Mouse (Mus musculus) natural killer cell, adult 2 months (primary cell): Measurements from ENCODE around the gene Ptger1.
A peak's percentile ranks its signal among the peaks of the same experiment; 100 is the strongest.

Source experiments
- DNase-seq, 2 experiments: peaks; one replicate each; pipeline ENCODE4 v3.0.0; 2022; ENCODE audit warnings: low spot score in 2 of 2

Gene Ptger1

DNA sequence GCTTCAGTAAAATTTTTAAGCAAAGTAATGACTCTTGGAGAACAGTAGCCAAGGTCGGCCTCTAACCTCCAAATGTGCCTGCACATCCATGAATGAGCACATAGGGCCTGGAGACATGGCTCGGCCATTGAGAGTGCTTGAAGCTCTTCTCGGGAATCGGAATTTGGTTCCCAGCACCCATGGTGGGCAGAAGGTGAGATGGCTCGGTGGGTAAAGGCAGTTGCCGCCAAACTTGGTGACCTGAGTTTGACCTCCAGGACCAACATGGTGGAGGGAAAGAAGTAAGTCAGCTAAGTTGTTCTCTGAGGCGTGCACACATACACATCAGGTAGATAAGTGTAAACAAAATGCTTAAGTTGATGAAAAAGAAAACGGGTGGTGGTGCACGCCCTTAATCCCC, 10.4 kb upstream of the Ptger1 start:
- no peak for DNase-seq

DNA sequence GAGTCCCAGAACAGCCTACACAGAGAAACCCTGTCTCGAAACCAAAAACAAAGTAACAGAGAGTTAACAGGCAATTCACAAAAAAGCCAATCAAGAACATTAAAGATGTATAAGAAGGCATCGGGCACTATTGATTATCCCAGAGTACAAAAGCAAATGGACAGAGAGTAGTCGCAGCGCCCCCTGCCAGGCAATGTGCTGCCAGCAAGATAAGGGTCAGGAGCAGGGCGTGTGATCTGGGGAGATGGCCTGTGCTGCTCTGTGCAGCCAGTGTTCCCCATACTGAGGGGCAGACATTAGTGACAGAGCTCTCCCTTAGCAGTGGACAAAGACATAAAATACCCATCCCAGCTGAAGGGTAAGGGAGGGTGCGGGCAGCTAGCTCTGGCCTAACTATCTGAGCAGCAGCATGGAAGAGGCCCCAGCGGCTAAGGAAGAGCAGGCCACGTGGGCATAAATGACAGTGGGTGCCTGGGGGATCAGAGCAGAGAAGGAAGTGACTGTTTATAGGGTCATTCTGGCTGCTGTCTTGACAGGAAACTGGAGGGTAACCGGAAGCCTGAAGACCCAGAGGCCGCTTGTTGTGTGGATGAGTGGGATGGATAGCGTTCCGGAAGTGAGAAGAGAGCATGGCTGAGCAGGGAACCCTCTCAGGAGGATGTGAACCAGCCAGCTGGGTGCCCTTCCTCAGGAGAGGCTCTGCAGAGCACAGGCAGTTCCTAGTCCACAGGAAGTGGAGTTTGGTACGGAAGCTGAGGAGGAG, 9.8 kb upstream of the Ptger1 start:
- DNase-seq: no peak

DNA sequence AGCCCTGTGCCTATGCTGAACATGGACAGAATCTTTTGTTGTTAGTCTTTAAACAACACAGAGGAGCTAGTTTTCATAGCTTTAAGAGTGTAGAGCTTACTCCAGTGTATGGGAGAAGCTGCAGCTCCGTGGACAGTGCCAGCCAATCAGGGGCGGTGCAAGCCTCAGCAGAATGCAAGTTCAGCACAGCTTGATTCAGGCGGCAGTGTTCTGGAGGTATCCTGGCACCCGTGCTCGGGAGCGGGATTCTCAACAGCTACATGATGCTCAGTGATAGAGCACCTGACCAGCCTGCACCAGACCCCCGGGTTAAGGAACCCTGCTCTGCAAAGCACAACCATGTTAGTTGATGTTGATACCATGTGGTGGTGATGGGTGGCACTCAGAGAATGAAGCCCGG, 5.9 kb upstream of the Ptger1 start:
- DNase-seq: no peak

DNA sequence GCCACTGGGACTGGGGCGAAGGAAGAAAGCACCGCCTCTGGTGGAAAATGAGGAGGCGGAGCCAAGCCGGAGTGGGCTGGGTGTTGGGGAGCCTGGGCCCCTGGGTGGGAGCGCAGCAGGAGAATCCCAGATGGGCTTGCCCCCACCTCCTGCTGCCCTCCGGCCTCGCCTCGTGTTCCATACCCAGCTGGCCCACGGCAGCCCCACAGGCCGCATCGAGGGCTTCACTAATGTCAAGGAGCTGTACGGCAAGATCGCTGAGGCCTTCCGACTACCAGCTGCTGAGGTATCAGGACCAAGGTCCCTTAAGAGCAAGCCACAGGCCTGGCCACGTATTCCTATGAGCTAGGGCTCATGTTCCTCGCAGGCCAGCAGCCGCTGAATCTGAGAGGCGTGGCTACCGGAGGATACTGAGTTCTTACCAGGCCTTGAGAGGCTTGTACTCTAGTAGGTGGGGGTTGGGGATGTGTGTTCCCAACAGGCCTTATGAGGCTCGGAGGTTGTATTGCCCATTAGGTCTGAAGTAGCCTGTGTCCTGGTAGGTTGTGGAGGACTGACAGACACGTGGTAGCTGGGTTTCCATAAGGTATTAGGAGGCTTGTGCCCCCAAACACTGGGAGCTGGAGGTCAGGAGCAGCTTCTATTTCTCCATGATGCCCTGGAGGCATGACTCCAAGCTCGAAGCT, 5.3 kb upstream of the Ptger1 start:
- no peak for DNase-seq

DNA sequence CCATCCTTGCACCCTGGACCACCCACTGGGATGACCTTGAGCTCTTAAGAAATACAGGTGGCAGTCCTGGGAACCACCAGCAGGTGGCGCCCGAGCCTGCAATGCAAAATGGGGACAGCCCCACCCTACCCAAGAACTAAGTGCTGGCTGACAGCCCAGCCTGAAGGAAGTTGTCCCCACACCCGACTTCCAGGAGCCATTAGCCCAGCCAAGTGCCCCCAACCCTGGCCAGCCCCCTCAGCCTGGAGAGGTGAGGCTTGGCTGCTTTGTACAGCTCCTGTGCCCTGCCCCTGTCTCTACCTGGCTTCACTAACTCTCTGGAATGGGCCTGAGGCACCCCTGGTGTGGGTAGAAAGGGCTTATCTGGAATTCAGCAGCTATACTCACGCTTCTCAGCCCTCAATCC, 4.1 kb upstream of the Ptger1 start:
- peak; percentile 83 to 89 for DNase-seq

DNA sequence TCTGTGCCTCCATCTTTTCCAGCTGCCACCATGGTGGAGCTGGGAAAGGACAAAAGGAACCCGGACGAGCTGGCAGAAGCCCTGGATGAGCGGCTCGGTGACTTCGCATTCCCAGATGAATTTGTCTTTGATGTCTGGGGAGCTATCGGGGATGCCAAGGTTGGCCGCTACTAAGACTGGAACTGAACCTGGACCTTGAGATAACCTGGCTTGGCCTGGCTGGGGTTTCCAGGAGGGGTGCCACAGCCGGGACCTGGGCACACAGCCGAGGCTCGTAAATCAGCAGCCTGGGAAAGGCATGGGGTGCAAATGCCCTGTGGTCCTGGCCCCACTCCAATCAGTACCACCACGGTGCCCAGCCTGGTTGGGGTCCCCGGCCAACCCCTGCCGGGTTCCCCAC, 2.4 kb upstream of the Ptger1 start:
- no peak for DNase-seq

DNA sequence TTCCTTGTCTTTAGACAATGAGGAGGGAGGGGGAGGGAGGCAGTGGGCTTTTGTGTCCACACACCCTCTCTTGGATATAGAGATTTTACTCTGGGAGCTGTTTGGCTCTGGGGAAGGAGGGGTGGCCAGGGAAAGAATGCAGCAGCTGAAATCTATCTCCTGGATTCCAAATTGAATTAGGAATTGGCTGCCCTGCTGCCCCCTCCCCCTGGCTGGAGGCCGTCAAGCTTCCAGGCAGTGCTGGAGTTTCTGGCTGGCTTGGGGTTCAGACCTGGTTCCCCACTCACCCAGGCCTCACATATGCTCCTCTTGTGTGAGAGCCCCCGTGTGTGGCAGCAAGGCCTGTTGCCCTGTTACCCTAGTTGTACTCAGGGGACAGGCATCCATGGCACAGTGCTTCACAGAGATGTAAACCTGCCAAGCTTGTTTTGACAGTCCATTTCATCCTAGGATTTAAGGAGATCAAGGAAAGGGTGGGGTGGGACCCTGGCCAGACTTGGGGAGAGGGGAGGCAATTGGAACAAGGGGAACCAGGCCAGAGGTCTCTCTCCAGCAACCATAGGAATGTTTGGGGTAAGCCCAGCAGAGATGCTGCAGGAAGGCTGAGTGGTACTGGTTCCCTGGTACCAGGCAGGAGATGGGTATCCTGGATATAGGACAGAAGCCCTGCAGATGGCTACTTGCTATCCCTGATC, 1.4 kb upstream of the Ptger1 start:
- no peak for DNase-seq

DNA sequence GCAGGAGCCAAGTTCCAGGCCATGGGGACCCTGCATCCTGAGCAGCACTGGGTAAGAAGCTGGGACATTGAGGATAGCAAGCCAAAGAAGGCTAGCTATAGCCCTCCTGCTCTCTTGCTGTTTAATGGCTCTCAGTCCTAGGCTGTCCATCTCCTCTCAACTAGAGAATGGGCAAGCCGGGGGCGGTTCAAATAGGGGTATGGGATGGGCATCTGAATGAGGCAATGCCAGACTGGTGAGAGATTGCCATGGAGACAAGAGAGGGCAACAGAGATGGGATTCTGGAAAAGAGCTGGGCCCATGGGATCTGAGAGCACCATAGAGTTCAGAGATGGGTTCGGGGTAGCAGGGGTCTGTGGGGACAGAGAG, 372 bp downstream of the Ptger1 start:
- no peak for DNase-seq

DNA sequence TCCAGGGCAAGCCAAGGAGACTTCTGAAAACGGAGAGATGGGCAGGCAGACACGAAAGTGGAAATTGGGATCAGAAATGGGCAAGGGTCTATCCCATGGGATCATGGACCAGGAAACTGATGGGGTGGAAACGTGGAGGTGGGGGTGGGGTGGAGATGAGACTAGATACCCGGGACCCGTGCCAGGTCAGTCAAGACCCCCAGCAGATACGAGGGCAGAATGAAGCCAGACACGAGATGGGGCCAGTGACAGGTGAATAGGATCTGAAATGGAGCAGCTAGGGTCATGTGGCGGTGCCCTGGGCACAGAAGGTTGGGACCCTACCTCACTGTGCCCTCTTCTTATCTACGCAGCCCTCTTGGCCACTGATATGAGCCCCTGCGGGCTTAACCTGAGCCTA, 1.0 kb downstream of the Ptger1 start:
- no peak for DNase-seq

DNA sequence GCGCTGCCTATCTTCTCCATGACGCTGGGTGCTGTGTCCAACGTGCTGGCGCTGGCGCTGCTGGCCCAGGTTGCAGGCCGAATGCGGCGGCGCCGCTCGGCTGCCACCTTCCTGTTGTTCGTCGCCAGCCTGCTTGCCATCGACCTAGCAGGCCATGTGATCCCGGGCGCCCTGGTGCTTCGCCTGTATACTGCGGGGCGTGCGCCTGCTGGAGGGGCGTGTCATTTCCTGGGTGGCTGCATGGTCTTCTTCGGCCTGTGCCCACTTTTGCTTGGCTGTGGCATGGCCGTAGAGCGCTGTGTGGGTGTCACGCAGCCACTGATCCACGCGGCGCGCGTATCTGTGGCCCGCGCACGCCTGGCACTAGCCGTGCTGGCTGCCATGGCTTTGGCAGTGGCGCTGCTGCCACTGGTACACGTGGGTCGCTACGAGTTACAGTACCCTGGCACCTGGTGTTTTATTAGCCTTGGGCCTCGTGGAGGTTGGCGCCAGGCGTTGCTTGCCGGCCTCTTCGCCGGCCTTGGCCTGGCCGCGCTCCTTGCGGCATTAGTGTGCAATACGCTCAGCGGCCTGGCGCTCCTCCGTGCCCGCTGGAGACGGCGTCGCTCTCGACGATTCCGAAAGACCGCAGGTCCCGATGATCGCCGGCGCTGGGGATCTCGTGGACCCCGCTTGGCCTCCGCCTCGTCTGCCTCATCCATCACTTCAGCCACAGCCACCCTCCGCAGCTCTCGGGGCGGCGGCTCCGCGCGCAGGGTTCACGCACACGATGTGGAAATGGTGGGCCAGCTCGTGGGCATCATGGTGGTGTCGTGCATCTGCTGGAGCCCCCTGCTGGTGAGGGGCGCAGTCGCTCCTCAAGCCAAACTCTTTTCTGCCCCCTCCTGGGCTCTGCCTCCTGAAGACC, 1.8 kb downstream of the Ptger1 start:
- peak; percentile 11 to 47 for DNase-seq

DNA sequence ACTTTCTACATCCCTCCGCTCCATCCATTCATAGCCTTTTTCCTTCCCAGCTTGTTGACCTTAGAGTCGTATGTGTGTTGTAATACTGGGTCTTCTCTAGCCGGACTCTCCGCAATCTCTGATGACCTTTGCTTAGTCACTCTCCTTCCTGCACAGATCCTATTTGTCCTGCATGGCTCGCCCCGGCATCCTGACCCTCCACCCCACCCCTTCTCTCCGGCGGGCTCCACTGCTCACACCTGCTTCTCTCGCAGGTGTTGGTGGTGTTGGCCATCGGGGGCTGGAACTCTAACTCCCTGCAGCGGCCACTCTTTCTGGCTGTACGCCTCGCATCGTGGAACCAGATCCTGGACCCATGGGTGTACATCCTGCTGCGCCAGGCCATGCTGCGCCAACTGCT, 2.5 kb downstream of the Ptger1 start:
- no peak for DNase-seq

DNA sequence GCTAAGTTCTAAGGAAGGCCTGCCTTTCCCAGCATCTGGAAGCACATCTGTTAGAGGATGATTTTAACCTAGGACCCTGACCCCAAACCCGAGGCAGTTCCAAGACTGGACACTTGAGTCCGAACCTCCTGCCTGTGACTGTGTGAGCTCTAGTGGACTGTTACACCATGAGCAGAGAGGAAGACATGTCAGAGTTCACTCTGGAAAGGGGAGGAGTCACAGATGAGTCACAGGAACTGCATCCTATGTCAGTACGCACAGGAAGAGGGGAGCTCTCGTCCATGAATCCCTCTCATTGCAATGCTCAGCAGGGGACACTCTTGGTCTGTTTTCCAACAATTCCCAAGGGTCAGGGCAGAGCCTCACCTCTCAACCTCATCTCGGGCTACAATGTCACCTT, 6.5 kb downstream of the Ptger1 start:
- no peak for DNase-seq

DNA sequence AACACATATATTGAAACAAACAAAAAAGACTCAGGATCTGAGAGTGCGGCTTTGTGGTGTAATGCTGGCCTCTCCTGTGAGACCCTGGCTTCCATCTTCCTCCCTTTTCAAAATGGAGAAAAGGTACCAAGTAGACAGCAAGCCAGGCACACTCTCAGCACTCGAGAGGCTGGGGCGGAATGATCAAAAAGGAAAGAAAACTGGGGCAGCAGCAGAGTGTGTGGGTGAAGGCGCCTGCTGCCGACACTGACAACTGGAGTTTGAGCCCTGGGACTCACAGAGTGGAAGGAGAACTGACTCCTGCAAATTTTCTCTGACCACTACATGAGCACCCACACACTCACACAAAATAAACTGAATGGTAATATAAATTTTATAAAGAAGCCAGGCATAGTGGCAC, 8.0 kb downstream of the Ptger1 start:
- DNase-seq: no peak

DNA sequence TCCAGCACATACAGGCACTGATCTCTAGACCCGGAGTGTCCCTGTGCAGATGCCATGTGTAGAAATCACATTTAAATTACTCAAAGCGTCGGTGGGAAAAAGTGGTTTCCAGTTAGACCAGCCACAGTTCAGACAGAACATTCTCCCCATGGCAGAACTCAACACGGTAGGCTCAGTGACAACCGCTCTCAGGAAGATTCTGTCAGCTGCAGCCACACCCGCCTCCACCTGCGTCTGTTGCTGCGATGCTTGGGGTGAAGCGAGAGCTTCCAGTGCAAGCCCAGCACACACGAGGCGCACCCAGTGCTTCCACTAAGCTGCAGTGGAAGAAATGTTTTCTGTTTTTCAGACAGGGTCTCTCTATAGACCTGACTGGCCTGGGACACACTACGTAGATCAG, 13.4 kb downstream of the Ptger1 start:
- DNase-seq: no peak

DNA sequence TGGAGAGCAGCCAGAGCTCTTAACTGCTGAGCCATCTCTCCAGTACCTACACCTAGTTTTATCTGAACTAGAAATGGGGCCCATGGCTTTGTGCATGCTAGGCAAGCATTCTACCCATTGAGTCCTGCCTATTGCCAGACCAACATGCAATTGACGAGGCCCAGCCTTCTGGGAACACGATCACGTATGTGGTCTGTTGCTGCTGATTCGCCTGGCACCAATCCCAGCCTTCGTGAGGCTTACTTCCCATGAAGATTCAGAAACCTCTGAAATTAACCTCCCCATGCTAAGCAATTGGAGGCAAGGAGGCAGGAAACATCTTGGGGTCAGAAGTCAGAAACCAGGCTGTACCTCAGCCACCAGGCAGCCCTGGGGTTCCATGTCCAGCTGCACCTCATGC, 14.1 kb downstream of the Ptger1 start:
- no peak for DNase-seq

DNA sequence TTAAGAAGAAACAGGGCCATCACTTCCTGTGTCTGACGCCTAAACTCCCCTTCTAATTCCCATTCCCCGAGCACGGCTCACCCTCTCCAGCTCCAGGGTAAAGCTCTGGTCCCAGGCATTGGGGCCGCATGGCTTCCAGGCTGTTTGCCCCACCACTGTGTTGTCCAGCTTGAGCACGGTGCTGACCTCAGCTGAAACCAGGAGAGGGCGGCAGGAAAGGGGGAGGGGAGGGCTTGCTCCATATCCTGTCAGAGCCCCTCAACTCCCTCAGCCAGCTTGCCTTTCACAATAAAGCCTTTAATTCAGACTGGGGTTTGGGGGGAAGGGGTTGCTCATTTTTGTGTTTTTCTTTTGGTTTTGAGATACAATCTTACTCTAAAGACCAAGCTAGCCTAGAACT, 14.6 kb downstream of the Ptger1 start:
- no peak for DNase-seq

DNA sequence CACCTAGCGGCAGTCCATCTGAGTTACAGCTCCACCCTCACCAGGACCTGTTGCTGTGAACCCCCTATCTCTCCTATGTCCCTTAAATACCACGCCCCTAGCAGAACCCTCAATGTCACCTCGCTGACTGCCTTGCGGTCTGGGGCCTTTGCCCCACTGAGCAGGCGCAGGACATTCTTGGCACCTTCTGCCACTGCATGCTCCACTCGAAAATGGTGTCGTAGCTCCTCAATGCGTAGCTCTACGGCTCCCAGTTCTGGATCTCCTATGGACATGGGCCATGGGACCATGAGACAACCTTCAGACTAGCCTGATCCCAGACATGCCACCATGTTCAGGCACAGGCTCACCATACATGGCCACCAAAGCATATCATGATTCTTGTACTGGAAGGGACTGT, 18.0 kb downstream of the Ptger1 start:
- no peak for DNase-seq

DNA sequence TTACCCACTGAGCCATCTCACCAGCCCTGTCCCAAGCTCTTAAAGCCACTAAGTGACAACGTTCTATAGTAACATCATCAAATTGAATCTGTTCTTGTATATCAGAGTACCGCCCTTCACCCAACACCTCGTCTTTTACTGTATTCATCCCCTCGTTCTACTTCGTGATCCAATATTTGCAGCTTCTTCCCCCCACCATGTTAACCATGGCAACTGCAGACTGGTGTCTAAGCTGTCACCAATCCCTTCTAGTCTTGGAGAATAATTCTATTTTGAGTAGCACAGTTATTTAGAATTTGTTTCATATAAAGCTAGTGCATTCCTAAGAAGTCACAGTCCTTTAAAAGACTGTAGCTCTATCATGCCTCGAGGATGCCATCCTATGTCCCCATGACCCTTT, 22.8 kb downstream of the Ptger1 start:
- DNase-seq: no peak

DNA sequence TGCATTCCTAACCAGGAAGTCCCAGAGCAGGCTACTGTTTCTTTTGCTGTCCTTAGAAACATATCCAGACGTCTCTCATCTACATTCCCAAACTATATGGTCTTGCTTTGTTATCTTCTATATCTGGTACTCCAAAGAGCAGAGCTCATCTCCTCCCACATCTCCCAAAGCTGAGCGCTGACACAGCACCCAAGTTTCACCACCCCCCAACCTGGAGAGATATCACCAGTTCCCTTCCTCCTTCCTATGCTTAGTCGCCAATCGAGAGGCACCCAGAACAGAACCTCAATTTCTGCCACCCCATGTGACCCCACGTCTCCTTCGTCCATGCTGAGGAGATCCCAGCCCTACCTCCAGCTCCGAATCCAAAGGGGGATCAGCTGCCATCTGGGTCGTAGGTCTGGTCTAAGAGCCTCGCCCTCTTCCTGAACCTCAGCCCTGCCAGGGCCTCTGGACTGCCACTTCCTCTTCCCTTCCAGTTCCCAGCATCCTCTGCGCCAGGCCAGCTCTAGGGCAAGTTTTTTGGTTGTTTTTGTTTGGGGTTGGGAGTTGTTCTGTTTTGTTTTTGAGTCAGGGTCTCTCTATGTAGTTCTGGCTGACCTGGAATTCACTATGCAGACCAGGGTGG, 27.2 kb downstream of the Ptger1 start:
- DNase-seq: no peak

DNA sequence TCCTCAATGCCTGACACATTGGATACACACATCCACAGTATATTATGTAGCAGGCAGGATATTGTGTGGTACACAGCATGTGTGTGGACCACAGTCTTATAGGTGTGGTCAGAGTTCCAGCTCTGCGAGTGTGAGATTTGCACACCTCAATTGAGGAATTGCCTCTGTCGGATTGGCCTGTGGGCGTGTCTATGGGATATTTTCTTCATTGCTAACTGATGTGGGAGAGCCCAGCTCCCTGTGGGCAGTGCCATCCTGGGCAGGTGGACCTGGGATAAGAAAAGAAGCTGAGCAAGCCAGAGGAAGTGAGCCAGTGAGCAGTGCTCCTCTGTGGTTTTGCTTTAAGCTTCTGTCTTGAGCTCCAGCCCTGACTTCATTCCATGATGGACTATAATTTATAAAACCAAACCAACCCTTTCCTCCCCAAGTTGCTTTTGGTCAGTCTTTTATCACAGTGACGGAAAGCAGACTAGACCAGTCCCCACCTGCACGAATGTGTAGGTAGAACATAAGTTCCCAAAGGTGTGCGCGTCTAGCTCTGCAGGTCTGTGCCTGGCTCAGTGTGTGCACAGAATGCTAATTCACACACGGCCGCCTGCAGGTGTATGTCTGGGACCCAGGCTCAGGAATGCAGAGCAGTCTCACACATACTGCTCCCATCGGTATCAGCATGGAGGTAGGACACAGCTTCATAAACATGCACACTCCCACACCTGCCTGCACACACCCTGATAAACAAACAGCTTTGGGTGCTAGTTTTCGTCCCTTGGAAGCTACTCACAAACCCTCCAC, 28.1 kb downstream of the Ptger1 start:
- no peak for DNase-seq
